Mouse (Mus musculus): ENCODE data around the gene Nin.

- TF ChIP-seq CTCF (IDR thresholded peaks at IDR 0.05; ENCODE audit: insufficient read depth, low read depth, low read length) = no peak
- no peak for TF ChIP-seq POLR2A (IDR thresholded peaks at IDR 0.05; ENCODE audit: insufficient read depth, low read depth, low read length)
Measured at GRCm38 (mm10) chr12:69965644-69966043, 147.9 kb downstream of the Nin start.

Measured in olfactory bulb, adult 2 months (tissue).